Mouse (Mus musculus): Measurements from ENCODE around the gene Pnpo.
A peak's percentile ranks its signal among the peaks of the same experiment; 100 is the strongest.

Gene Pnpo

DNA sequence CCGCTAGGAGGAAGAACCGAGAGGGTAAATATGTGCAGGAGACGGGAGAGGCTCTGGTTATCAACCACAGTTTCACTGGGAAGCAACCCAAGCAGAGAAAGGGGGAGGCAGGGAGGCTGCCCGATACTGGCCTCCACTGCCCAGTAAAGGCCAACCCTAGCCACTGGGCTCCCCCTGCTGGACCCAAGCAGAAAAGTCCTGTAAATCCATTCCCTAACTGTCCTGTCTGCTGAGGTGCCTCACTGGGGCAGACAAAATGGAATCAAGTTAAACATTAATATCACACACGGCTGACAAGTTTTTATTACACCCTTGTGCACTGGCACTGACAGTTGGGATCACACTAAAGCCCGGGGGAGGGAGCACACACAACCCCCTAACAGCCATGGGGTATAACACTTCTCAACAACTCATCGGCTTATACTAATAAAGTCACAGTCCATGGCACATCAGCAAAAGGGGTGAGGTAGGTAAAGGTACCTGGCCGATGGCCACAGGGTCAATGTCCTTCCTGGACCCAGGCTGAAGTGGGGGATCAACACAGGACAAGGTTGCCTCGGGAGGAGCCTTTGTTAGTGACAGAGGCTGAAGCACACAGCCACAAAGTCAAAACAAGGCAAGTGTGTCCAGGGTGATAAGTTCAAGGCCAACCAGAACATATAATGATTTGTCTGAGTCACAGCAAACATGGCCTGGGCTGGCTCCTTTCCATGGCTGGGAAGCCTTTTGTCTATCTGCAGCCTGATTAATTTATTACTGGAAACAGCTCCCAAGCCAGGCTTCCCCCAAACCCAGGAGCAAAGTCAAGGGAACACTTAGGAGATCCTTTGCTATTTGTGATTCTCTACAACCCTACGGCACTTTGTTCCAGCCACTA lies 6.0 kb downstream of the Pnpo start:
- no peak for DNase-seq (ENCODE audit: low spot score in 2 of 2)

DNA sequence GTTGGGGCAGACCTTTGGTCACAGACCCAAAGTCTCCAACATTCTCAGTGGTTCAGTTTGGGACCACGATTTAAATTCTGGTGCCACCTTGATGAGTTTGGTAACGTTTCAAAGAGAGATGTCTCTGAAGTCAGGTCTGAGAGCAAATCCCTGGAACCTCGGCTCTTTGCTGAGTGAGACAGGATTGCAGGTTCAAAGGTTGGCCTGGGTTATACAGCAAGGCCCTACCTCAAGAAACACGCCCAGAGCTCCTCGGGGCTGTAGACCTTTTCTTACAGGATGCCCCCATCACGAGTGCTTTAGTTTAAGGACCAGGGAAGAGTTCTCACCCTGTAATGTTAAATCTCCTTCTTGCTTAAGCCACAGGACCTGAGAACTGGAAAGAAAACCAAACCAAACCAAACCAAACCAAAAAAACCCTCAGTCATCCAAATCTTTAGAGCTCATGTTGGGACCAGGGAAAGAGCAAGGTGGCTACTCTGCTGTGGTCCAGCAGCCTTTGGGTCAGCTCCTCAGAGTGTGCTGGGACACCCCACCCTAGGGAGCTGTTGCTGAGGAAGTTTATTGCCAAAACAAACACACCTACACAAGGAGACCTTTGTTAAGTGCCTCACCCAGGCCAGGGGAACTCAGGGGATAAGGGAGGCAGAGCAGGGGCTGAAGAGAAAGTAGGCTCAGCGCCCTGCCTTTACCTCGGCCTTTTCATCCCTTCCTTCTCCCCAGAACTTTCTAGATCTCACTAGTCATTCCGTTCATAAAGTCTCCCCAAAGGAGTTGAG lies 7.7 kb downstream of the Pnpo start:
- no peak for DNase-seq (ENCODE audit: low spot score in 2 of 2)

DNA sequence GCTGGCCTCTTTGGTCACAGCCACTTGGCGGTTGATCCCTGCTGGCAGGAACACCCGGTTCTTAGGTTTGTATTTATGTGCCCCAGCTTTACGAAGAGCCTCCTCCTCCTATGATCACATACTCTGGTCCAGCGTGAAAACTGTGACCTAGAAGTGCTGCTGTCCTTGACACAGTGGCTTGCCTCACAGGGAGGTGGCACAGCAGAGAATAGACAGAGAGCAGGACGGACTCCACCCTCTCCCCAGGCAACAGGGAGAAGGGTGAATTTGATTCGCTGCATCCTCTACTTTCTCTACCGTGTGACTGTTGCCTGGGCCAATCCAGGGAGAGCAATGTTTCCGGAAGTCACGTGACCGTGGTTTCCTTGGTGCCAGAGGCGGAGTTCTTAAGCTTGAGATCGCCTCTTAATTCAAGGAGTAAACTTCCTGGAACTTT lies 8.8 kb downstream of the Pnpo start:
- peak in 1 of 2 experiments; percentile 32 for DNase-seq (ENCODE audit: low spot score in 2 of 2)

- no peak for DNase-seq (ENCODE audit: low spot score in 2 of 2)
Measured at GRCm38 (mm10) chr11:96933562-96934276, 10.1 kb downstream of the Pnpo start.

DNA sequence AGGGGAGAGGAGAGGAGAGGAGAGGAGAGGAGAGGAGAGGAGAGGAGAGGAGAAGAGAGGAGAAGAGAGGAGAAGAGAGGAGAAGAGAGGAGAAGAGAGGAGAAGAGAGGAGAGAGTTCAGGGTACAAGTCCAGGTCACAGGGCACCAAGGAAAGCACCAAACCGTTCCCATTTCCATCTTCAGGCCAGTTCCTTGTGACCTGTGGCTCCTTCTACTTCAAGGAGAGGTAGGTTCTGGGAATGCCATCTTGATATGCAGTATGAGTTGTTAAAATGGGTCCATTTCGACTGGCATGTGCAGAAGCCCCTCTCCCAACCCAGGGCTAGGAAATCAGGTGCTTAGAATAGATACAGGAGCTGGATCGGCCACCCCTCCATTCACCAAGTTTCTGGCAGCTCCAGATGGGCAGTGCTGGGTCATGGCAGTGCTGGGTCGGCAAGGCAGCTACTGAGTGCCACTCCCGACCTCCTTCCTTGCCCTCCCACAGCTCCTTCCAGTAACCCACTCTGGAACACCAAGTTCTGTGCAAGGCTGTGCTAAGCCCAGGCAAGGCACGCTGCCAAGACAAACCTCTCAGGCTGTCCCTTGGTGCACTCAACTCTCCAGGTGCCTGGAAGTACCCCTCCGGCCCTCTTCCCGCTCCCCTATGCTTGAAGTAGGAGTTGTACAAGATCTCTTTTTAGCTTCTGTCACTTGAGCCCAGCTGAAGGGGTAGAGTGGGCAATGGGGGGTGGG lies 12.3 kb downstream of the Pnpo start:
- no peak for DNase-seq (ENCODE audit: low spot score in 2 of 2)

DNA sequence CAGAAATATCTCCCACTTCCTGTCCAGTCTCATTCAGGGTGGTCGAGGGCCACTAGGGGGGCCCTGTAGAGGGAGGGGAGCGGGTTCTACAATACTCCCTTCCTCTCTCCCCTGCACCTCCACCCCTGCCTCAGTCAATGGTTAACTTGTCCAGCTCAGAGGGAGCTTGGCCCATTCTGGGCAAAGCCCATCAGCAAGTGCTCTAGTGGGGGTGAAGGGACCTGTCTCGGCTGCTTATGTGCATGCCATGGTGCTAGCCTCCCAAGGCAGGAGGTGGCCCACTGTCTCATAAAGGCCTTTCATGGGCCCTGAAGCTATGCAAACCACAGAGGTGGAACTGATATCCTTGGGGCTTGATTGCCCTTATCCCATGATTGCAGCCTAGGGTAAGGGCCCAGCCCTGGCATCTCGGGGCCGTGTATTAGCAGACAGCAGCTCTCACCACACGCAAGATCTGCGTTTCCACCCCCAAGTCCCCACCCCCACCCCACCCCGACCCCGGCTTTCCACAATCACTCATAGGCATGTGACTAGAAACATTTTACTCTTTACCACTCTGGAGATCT lies 13.9 kb downstream of the Pnpo start:
- DNase-seq (ENCODE audit: low spot score in 2 of 2): no peak

- no peak for DNase-seq (ENCODE audit: low spot score in 2 of 2)
Measured at GRCm38 (mm10) chr11:96929096-96929765, 14.6 kb downstream of the Pnpo start.

- DNase-seq (ENCODE audit: low spot score in 2 of 2): no peak
Measured at GRCm38 (mm10) chr11:96928691-96929090, 15.1 kb downstream of the Pnpo start.

DNA sequence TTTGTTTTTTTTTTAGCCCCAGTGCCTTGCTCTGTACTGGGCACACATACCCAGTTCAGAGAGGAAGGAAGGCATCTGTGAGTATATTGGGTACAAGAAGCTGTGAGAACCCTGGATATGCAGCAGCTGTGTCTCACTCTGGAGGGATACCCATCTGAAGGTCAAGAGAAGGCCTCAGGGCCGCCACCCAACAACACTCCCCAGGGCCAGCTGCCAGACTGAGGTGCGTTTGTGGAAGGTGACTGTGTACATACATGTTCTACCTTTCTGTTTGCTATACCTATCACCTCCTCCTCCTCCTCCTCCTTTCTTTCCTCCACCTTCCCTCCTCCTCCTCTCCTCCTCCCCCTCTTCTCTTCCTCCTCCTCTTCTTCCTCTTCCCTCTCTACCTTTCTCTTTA lies 15.7 kb downstream of the Pnpo start, which contains the start of gene Prr15l:
Prr15l (plus strand) TSS at position 17 of the 400 bp plus-strand sequence.
- no peak for DNase-seq (ENCODE audit: low spot score in 2 of 2)

DNA sequence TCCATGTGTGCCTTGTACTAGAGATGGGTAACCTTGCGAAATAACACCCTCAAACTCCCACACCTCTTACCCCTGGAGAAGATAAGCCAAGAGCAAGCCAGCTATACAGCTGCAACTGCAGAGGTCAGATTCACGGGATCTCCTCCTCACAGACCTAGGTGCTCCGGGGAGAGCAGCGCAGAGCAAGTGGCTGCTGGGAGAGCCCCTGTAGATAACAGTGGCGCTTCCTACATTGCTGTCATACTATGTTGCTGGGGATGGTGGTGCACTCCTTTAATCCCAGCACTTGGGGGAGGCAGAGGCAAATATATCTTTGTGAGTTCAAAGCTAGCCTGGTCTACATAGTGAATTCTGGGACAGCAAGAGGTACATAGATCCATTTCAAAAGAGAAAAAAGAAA lies 17.2 kb downstream of the Pnpo start:
- no peak for DNase-seq (ENCODE audit: low spot score in 2 of 2)

GRCm38 (mm10) chr11:96925469-96926148 lies 18.2 kb downstream of the Pnpo start:
- no peak for DNase-seq (ENCODE audit: low spot score in 2 of 2)

DNA sequence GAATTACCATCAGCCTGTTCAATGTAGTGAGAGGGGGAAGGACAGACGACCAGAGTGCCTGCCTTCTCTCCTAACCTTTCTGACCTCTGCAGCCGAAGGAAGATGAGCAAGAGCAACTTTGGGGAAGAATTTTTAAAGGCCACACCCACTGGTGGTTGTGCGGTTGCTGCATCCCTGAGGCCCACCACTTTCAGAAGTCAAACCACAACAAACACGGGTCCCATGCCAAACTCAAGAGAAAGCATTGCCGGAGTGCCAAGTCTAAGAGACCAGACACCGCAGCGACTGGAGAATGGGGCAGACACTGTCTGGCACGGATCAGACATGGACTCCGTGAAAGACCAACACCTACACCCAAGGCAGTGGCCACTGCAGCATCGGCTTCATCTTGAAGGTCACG lies 18.9 kb downstream of the Pnpo start:
- DNase-seq (ENCODE audit: low spot score in 2 of 2): no peak

- no peak for DNase-seq (ENCODE audit: low spot score in 2 of 2)
Measured at GRCm38 (mm10) chr11:96919003-96919402, 24.8 kb downstream of the Pnpo start.

DNA sequence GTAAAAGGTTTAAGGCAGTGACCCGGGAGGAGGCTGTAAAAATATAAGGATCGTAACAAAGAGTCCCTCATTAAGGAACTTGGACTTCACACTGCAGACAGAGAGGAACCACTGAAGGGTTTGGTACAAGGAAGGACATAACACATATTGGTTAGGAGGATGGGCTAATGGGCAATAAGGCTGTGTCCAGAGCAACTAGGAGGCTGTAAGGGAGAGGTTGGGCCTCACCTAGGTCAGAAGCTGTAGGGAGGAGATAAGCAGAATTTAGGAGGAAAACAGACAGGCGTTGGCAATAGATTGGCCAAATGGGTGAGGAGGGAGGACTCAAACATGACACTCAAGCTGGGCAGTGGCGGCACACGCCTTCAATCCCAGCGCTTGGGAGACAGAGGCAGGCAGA lies 26.4 kb downstream of the Pnpo start:
- no peak for DNase-seq (ENCODE audit: low spot score in 2 of 2)

DNA sequence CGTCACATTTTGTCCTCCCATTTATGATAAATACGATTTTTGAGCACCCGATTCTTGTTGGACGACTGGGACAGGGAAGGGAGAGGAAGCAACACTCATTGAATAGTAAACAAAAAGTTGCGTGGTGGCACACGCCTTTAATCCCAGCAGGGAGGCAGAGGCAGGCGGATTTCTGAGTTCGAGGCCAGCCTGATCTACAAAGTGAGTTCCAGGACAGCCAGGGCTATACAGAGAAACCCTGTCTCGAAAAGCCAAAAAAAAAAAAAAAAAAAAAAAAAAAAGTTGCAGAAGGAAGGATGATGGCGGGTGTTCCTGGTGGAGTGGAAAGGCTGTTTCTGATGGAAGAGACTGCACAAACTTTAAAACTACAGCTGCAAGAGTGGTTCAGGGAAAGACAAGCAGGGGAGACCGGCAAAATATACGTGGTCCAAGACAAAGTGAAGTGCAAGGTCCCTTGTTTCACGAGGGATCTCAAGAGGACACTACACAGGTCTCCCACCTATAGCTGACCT lies 26.8 kb downstream of the Pnpo start:
- no peak for DNase-seq (ENCODE audit: low spot score in 2 of 2)

- DNase-seq (ENCODE audit: low spot score in 2 of 2): peak; percentile 99
Measured at GRCm38 (mm10) chr11:96916044-96916884, 27.5 kb downstream of the Pnpo start, which contains the start of gene Cdk5rap3. TSS of gene Cdk5rap3 (minus strand) at chr11:96916496.

DNA sequence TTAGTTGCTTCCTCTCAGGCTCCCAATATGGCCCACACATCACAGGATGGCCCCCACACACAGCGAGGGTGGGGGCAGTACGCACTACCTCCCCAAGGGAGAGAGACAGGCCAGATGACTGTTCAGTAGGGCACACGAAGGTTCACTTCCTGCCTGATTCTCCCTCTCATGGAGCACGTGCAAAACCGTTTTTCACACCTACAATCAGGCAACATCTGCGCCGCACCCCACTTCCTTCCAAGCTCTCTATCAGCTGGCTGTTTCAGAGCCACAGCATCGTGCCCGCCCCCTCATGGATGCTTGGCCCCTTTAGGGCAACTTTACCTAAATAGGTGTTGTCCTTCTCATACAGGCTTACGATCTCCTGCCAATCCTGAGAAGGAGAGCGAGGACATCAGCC lies 31.1 kb downstream of the Pnpo start:
- DNase-seq (ENCODE audit: low spot score in 2 of 2): no peak

GRCm38 (mm10) chr11:96910003-96910402 lies 33.8 kb downstream of the Pnpo start:
- DNase-seq (ENCODE audit: low spot score in 2 of 2): peak; percentile 88 to 90

- DNase-seq (ENCODE audit: low spot score in 2 of 2): no peak
Measured at GRCm38 (mm10) chr11:96908594-96908993, 35.2 kb downstream of the Pnpo start.
